Mouse (Mus musculus) ovary, adult 18-20 months (tissue): ENCODE measurements around the gene Ttc23.

Experiments used
- DNase-seq: peaks from one replicate; pipeline ENCODE4 v3.0.0; 2022; ENCODE audit warnings: low spot score, mixed read lengths

The Ttc23 gene

DNA sequence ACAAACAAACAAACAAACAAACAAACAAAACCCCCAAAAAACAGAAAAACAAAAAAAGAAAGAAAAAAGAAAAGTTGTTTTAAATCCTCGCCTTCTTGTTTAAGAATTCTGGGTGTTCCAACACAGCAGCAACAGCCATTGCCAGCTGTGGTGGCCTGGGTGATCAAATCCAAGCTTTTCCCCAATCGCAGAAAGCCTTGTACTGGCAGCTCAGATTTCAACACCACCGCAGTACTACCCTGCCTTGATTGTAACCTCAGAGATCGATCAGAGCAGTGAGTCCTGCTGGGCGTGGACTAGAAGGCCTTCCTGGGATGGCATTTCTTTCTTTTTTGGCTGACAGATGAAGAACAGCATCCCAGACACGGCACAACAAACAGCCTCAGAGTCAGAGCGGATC lies 48.7 kb downstream of the Ttc23 start:
- DNase-seq = no peak

DNA sequence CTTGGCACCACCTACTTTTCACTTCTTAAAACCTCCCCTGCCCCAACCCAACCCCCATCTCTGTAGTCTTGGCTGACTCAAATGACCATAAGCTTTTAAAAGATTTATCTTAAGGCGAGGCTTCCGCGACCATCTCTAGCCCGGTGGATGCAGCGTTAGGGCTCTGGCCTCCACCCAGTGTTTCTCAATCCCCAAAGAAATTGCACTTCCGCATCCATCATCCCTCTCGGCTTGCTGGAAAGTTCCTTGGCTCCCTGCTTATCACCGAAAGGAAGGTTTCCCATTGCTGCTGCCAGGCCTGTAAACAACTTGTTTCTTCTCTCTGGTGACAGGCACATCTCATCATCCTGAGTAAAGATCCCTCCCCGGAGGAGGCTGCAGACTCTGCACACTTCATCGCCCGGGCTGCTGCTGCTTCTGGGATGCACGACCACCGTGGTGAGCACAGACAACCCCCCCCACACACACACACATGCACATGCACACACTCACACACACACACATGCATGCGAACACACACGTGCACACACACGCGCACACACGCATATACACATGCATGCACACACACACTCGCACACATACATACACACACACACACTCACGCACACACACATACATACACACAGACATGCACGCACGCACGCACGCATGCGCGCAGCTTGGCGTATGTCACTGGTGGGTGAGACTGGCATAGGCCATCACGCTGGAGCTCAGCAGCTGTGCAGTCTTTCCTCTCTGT lies 50.9 kb downstream of the Ttc23 start:
- DNase-seq = no peak

DNA sequence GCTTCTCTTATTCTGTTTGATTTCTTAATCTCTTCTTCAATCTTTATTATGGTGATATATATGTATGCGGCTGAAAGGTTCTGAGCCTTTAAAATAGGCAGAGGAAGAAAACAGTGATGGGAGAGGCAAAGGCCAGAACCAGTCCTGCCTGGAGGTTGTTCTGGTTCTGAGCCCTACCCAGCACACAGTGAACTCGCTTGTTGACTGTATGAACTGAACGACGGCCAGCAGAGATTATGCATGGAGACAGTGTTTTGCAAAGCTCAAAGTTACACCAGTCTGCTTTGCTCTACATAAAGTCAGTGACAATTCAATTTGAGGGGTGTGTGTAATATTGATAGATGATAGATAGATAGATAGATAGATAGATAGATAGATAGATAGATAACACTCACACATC lies 52.1 kb downstream of the Ttc23 start:
- DNase-seq = no peak

DNA sequence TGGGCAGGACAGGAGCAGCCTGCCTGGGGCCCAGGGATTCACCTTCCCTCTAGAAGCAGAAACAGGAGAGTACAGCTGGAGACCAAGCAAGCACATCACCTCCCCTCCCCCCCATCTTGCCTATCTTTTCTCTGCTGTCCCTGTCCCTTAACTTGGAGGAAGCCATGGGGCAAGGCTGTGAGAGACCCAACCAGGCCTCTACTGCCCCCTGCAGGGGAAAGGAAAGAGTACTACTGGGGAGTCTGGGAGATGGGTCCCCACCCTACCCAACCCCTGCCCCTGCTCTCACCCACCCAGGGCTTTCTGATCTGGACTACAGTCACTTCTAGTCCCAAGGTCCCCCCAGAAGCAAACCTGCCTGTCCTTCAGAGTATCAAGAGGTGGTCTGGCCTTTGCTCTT lies 53.6 kb downstream of the Ttc23 start:
- no peak for DNase-seq

DNA sequence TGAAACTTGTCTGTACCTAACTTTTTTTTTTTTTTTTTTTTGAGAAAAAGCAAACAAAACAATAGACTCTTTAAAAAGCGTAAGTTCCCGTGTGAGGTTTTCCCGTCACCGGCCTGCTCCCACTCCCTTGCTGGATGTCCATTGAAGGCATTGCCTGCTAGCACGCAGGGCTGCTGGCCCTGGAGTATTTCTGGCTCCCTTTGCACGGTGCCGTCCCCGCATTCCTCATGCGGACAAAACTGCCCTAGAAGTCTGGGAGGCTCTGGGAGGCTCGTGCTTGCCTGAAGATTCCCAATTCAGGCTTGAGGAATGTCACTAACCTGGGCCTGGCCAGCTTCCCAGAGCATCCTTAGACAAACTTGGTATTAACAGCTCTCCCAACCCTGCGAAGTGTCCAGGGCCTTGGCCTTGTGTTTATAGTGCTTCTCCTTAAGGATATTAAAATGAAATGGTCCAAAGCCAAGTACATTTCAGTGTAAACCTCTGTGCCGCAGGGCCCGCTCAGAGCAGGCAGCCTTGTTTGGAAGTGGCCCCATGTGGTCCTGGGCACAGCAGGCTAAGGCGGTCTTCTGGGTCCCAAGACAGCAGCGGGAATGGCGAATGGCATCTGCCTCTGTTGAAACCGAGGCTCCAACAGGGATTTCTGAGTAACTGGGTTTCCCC lies 54.2 kb downstream of the Ttc23 start:
- DNase-seq = no peak

DNA sequence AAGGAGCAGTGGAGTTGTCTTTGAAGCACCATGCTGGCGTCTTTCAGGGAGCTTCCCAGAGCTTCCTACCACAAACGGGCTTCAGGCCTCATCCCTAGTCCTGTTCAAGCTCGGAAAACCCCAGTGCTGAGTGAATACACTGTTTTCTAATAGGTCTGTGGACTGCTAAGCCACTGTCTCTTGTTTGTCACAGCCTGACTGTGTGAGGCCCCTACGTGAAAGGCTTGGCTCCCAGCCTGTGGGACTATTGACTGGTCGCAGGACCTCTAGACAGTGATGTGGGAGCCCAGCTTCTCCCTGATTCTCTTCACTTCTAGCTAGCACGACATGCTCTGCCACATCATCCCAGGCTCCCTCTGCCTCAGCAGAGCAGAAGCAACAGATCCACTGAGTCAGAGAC lies 61.0 kb downstream of the Ttc23 start:
- DNase-seq = no peak

DNA sequence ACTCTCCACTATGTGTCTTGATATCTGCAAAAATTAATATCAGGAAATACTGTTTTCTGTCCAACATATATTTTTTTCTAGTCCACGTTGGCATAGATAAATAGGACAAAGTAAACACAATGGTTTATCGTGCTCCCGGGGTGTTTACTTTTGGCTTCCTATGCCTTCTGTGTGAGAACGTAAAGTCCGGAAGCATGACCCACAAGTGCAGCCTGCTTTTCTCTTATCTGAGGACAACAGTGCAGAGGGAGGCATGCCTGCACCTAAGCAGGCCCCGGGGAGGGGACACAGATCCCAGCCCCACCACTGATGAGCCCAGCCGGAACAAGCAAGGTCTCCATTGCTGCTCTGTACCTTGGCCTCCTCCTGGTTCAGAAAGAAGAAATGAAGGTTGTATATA lies 63.0 kb downstream of the Ttc23 start:
- DNase-seq = no peak

DNA sequence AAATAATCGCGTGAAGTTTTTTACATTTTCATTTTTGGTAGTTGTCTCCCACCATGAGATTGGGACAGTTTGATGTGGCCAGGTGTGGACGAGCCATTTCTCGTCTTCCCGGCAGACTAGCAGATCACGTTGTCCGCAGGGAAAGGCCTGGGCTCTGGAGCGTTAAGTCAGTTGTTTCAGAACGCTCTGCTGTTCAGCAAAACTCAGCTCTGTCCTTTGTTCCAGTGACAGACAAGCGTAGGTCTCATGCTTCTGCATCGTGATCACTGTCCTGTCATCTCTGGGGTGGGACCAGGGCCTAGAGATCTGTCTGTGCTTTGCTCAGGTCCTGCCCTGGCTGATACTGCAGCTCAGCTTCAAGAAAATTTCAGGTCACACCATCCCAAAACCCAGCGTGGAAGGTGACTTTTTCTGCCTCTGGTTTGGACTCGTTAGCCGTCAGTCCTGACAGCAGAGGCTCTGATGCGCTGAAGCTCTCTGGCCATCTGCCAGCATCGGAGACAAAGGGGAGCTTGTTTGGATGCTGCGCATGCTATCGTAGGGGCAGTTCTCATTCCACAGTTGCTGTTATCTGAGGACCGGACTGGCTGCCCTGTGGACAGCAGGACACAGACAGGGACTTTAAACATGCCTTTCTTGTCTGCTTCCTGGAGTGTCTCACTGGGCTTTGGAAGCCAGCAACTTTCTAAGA lies 66.8 kb downstream of the Ttc23 start:
- no peak for DNase-seq

DNA sequence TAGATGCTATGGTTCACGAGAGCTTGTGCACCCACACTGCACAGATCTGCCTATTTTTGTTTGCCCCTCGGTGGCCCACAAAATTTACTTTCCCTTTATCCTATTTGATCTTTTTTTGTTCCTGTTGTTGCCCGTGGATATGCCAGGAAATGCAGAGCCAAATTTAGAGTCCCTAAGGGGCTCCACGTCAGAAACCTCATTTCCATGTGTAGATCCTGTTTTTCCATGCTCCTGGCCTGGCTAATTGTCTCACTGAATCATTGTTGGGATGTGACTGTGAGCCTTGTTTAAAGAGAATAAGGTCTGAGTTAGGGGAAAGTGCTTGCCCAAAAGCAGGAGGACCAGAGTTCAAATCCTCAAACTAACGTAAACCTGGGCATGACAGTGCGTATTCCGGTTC lies 68.0 kb downstream of the Ttc23 start:
- no peak for DNase-seq

DNA sequence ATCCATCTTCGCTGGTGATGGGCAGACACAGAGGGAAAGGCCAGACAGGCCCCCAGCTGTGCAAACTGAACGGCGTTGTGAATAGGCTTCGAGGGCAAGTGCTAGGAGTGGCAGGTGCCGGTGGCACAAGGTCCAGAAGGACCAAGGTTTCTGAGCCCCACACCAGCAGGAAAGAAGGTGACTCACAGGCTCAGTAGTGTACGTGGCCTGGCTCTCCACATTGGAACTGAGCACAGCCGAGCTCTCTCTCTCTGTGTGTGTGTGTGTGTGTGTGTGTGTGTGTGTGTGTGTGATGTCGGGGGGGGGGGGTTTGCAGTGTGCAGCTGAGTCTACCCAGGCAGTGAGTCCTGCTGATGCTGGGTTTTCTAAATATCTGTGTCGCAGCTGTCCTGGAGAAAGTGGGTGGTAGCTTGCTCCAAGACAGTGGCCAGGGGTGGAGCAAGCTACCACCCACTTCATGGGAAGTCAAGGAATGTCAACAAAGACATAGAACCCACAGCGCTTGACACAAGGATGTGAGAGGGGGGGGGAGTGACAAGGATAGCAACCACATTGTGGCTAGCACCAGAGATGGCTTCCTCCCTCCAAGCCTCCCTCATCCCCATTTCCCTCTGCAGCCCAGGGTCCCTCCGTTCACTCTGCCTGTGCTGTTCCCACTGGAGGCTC lies 69.1 kb downstream of the Ttc23 start:
- DNase-seq = no peak

DNA sequence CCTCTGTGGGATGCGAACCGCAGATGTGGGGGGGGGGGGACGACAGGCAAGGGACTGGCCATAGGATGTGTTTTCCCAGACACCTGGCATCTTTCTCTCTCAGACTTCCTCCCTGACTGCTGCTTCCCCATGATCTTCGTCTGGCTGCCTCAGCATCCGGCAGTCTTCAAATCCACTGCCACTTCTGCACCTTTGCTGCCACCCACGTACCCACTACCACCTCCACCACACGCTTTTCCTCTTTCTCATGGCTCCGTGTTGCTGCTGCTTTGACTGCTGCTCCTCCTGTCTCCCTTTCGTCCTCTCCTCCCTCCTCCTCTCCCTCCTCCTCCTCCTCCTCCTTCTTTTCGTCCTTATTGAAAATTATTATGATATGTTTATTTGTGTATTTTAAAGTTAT lies 69.7 kb downstream of the Ttc23 start:
- no peak for DNase-seq

DNA sequence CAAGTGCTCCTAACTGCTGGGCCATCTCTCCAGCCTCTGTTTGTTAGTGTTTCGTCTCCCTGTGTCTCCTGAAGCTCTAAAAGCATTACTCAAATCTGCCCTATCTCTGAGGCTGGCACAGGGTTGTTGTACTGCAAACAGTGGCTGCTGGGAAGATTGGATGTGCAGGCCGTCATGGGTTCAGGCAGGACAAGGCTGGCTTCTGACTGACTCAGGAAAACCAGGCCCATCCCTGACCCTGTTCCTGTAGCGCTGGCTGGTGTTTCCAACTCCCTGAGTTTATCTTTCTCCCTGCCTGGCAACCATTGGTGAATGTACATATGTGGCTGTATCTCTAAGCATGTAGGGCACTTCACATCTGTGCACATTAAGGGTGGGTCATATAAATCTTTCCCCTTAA lies 70.3 kb downstream of the Ttc23 start:
- no peak for DNase-seq

DNA sequence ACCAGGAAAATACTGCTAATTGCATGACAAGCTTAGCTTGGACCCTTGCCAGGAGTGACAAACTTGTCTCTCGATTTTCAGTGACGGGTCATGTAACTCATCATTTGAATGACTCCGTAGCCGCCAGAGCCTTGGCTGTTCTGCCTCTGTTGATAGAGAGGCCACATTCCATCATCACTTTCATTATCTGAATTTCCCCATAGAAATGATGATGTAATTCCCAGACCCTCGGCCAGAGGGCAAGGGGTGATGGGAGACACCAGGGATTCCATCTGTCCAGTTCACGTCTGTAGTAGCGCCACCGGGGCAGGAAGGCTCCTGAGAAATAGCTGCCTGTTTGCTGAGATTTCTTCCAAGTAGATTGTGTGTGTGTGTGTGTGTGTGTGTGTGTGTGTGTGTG lies 71.6 kb downstream of the Ttc23 start:
- DNase-seq = no peak

DNA sequence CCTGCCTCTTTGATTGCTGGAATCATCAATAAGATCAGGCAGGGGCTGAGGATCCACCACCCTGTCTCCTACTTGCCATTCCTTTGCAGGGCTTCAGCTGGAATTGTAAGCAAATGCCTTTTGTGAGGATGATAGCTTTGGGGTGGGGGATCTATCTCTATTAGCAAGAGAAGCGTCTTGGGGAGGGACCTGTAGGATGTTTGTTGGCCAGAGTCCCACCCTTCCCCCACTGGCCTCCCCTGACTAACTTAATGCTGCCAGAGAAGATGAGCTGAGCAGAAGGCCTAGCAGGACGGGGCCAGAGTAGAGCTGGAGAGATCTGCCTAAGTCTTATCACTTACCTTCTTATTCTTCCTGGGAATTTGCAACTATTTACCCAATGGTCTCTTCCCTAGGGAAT lies 75.0 kb downstream of the Ttc23 start:
- no peak for DNase-seq

DNA sequence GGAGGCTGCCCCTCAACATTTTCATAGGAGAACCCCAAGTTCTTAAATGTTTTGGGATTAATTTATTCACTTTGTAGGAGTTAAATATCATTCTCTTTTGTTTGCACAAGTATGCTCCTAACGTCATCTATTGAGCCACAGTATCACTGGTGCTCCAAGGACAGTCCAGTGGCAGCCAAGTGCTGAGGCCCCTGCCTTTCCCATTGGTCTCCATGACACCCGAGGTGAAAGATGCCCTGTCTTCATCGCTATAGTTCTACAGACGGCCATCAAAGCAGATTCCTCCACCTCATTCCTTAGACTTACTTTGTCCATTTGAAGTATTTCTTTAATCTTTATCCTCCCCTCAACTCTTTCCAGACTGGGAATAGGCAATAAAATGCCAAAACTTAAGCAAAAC lies 77.3 kb downstream of the Ttc23 start:
- no peak for DNase-seq

DNA sequence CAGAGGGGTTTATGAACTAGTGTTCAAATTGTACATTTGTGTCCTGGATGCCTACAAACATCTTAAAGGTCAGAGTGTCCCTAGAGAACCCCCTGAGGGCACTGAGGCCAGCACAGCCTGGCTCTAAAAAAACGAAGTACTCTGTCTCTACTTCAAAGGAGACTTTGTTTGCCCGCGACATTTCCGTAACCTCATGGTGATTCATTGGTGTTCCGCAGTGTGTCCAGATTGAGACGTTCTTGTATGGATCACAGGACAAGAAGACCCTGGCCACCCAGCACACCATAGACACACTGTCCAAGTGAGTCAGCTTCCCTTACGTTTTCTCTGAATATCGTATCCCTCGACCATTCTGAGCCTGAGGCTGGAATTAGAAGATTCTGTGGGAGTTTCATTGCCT lies 77.8 kb downstream of the Ttc23 start:
- DNase-seq = no peak

DNA sequence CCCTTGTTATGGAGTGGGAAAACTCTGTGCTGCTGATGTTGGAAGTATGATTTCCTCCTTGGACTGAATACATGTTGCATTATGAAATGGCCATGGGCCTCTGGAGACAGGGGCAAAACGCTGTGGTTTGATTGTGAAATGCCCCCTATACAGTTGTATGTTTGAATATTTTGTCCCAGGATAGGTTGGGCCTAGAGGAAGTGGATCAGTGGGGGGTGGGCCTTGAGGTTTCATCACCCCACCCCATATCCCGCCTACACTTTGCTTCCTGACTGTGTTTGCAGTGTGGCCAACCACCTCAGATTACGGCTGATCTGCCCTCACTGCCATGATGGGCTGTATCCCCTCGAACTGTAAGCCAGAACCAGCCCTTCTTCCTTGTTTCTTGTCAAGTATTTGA lies 81.0 kb downstream of the Ttc23 start:
- no peak for DNase-seq

DNA sequence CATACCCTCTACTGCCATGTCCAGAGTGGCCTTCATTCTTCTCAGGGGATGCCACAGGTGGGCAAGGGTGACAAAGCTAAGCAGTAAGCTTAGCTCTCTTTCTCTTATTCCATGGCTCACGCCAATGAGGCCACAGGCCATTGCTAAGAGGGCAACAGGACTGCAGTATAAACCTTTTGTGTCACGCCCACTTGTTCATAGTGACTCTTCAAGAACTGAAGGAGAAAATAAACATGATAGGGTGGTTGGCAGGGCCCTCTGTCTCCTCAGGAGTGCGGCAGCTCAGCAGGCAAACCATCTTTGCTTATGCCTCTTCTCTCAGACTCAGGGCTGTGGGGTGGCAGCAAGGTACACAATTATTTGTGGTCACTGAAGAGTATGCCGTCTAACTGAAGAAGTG lies 81.6 kb downstream of the Ttc23 start:
- no peak for DNase-seq

DNA sequence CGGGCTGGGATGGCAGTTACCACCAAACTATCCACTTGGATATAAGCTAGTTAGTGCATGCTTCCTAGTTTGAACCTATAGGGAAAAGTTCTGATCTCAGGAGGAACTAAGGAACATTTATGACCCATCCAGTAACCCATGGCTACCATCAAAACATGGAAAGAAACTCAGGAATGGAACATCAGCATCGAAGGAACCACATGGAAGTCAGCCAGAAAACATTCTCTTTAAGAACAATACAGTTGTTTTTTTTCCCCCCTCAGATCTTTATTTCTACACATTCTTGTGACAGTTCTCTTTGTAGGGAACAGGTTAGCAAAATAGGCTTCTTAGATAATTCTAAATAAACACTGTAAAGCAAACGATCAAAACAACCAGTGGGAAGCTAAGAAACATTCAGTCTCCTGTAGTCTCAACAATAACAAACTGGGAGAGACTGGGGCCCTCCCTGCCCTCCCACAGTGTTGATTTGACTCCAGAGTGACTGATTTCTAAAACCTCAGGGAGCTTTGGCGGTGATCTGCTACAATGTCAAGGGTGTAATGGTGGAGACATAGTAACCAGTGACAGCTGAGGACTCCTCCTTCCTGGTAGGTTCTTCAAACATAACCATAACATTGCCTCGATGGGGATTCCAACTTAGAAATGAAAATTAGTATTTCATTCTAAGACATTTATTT lies 83.4 kb downstream of the Ttc23 start:
- peak; percentile 67 for DNase-seq

DNA sequence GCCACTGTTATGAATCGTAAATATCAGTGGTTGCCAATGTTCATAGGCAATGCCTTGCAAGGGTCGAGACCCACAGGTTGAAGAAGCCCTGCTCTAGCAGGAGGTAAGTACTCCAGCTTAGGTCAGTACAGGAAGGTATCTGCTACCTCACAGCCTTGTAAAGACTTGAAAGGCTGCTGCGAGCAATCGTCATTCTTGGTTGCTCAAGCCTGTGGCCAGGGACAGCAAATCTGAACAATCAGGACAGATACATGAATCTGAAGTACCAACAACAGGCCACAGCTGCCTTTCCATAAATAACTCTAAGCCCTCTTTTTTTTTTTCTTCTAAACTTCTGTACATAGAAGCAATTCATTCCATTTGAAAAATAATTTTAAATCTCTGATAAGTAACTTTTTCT lies 85.1 kb downstream of the Ttc23 start:
- DNase-seq = no peak

DNA sequence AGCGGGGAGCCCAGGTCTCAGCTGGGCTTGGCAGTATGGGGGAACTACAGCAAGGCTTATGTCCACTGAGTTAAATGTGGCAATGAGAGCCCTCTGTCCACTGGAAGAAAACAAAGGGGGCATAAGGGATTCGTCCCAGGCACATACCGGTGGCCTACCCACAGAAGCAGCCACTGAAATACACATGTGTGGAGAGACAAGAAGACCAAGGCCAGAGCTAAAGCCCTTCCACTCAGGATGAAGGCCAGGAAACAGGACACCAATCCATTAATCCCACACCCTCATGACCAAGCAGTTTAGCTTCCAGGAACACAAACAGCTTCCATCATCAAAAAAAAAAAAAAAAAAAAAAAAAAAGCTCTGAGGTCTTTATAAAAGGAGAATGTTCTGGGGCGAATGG lies 93.2 kb downstream of the Ttc23 start:
- no peak for DNase-seq

DNA sequence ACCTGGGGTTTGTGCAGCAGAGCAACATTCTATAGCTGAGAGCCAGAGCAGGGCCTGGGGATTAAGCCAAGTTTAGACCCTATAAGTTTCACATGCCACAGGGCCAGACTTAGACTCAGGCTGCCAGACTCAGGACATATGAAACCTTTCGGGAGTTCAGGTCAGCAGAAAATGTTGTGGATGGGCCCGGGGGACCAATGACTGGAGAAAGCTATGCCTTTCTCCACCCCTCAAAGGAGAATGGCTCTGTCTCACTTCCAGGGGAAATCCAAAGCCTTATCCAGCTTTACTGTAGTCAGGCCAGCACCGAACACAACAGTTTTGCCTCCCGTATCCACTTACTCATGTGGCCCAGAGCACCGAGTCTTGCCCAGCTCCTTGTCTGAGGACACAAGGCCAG lies 93.6 kb downstream of the Ttc23 start:
- DNase-seq = no peak
